Mouse (Mus musculus) urinary bladder, postnatal 10 days (tissue): ENCODE data around the gene Eef1b2.
"Not testable (repeated sequence)": the region's sequence is repeated elsewhere in the genome, so short reads cannot be mapped to it uniquely, and the experiment has no call there.

ENCODE experiments used
- DNase-seq: peaks from one replicate; pipeline ENCODE4 v3.0.0; 2022; ENCODE audit warnings: low spot score

Eef1b2 gene

GRCm38 (mm10) chr1:63176604-63177421 lies at the start of gene Eef1b2, which contains the start of gene Ndufs1:
TSS of gene Eef1b2 (plus strand) at chr1:63176825.
TSS of gene Ndufs1 (minus strand) at chr1:63176833.
- DNase-seq, result peak; percentile 93

- DNase-seq, result no peak
Observed at GRCm38 (mm10) chr1:63129273-63129672, 47.4 kb upstream of the Eef1b2 start.

GRCm38 (mm10) chr1:63129857-63130690 lies 46.6 kb upstream of the Eef1b2 start:
- no peak for DNase-seq

GRCm38 (mm10) chr1:63130883-63131282 lies 45.7 kb upstream of the Eef1b2 start:
- no peak for DNase-seq

- DNase-seq, result no peak
Observed at GRCm38 (mm10) chr1:63131766-63132165, 44.9 kb upstream of the Eef1b2 start.

GRCm38 (mm10) chr1:63134530-63134929 lies 42.1 kb upstream of the Eef1b2 start:
- no peak for DNase-seq

GRCm38 (mm10) chr1:63137971-63138370 lies 38.7 kb upstream of the Eef1b2 start:
- DNase-seq, result no peak

- DNase-seq, result not testable (repeated sequence)
Observed at GRCm38 (mm10) chr1:63138586-63138985, 38.0 kb upstream of the Eef1b2 start.

GRCm38 (mm10) chr1:63140231-63140630 lies 36.4 kb upstream of the Eef1b2 start:
- DNase-seq, result no peak

GRCm38 (mm10) chr1:63168638-63169037 lies 8.0 kb upstream of the Eef1b2 start:
- DNase-seq, result no peak

- no peak for DNase-seq
Observed at GRCm38 (mm10) chr1:63175853-63176252, 772 bp upstream of the Eef1b2 start.

- no peak for DNase-seq
Observed at GRCm38 (mm10) chr1:63176259-63176603, 394 bp upstream of the Eef1b2 start.

- no peak for DNase-seq
Observed at GRCm38 (mm10) chr1:63178308-63178707, 1.7 kb downstream of the Eef1b2 start.

- DNase-seq, result no peak
Observed at GRCm38 (mm10) chr1:63180122-63180521, 3.5 kb downstream of the Eef1b2 start.

GRCm38 (mm10) chr1:63180575-63180974 lies 4.0 kb downstream of the Eef1b2 start:
- not testable (repeated sequence) for DNase-seq

GRCm38 (mm10) chr1:63181019-63181418 lies 4.4 kb downstream of the Eef1b2 start:
- DNase-seq, result peak; percentile 55

- DNase-seq, result no peak
Observed at GRCm38 (mm10) chr1:63181480-63181879, 4.9 kb downstream of the Eef1b2 start.

GRCm38 (mm10) chr1:63182212-63182611 lies 5.6 kb downstream of the Eef1b2 start:
- no peak for DNase-seq

GRCm38 (mm10) chr1:63182636-63183270 lies 6.1 kb downstream of the Eef1b2 start:
- DNase-seq, result no peak

- DNase-seq, result not testable (repeated sequence)
Observed at GRCm38 (mm10) chr1:63185430-63185829, 8.8 kb downstream of the Eef1b2 start.

GRCm38 (mm10) chr1:63188536-63188935 lies 11.9 kb downstream of the Eef1b2 start:
- no peak for DNase-seq

- DNase-seq, result no peak
Observed at GRCm38 (mm10) chr1:63190851-63191250, 14.2 kb downstream of the Eef1b2 start.
